Mouse (Mus musculus) G1E (cell line): ENCODE measurements at regions not wholly inside any gene's neighbourhood (a gene's known extent, or its start where the extent isn't known, plus 50 kb on each side); places are given as distances from the start of the nearest gene placed in this dataset.

Experiments
- CTCF ChIP-seq: IDR thresholded peaks from 2 replicates; pipeline ENCODE4 v1.5.1; 2012; ENCODE audit warnings: low read depth, low read length, inconsistent platforms, mixed read lengths
- GATA1 ChIP-seq: IDR thresholded peaks from 2 replicates; pipeline ENCODE4 v1.6.1; 2012; ENCODE audit warnings: borderline replicate concordance, low read length, inconsistent platforms, mixed read lengths
- POLR2AphosphoS5 ChIP-seq: IDR thresholded peaks from 2 replicates; pipeline ENCODE4 v1.6.1; 2012; ENCODE audit warnings: low read depth, low read length, inconsistent platforms; ENCODE audit not compliant: insufficient replicate concordance

- no peak for TF ChIP-seq CTCF
- no peak for TF ChIP-seq POLR2AphosphoS5
- no peak for TF ChIP-seq GATA1
Observed at GRCm38 (mm10) chr15:93711150-93711784, 115.6 kb upstream of the Prickle1 start.
